Mouse (Mus musculus): Measurements from ENCODE around the gene Etnk1.

- TF ChIP-seq CTCF (IDR thresholded peaks at IDR 0.05; ENCODE audit: low read depth) (no peak), EP300 (optimal IDR thresholded peaks at IDR 0.05) (no peak)
These were observed 26.1 kb upstream of the Etnk1 start for GRCm38 (mm10) chr6:143140884-143141283.
